Comparison of ENCODE assay signal across 22 mouse cellular contexts in the genomic region with DNA sequence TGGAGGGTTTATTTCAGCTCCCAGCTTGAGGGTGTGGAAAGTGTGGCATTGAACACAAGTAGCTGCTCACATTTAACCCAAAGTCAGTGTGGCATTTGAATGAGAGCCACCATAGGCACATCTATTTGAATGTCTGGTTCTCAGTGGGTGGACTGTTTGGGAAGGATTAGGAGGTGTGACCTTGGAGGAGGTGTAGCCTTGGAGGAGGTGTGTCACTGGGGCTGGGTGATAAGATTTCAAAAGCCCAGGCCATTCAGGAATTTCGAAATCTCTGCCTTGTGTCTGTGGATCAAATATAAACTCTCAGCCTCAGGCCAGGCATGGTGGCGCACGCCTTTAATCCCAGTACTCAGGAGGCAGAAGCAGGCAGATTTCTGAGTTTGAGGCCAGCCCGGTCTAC. TPM values are rescaled to one million over a fixed set of nuclear protein-coding genes. Genes with fewer than 3 reads are reported as not detected.
"Had no signal": no experiment of that assay in that cellular context is flagged by ENCODE, and none has a peak within 500 bp of the region (broad histone marks: within the 10 kb centered on the region; RNA-seq: fewer than 3 reads in every experiment).

No protein-coding gene starts in this region.

- H3K4me2 ChIP-seq: lung, embryonic 14.5 days; midbrain, embryonic 12.5 days; neural tube, embryonic 13.5 days; neural tube, embryonic 15.5 days had no signal

- H3K27me3 ChIP-seq: midbrain, embryonic 12.5 days; neural tube, embryonic 13.5 days; neural tube, embryonic 15.5 days had no signal

- DNase-seq: lung, adult 18-20 months; lung, embryonic 14.5 days; lung, postnatal 10 days; lung, postnatal 4 days; midbrain, embryonic 14.5 days; retina, postnatal 1 day; right cerebral cortex, adult 18-20 months; right cerebral cortex, postnatal 25 days; right cerebral cortex, postnatal 4 days; spleen, adult 18-20 months; thymus, adult 2 months; thymus, postnatal 25 days; thymus, postnatal 4 days had no signal

- H3K27ac ChIP-seq: midbrain, embryonic 10.5 days; midbrain, embryonic 12.5 days; neural tube, embryonic 13.5 days; neural tube, embryonic 15.5 days had no signal

- H3K4me3 ChIP-seq: midbrain, embryonic 10.5 days; midbrain, embryonic 12.5 days; myocyte; neural tube, embryonic 13.5 days; neural tube, embryonic 15.5 days had no signal

- H3K9ac ChIP-seq: lung, embryonic 14.5 days; midbrain, embryonic 12.5 days; neural tube, embryonic 13.5 days; neural tube, embryonic 15.5 days had no signal

- H3K4me1 ChIP-seq: midbrain, embryonic 10.5 days; midbrain, embryonic 12.5 days; neural tube, embryonic 13.5 days; neural tube, embryonic 15.5 days had no signal

- H3K36me3 ChIP-seq: midbrain, embryonic 10.5 days; midbrain, embryonic 12.5 days; neural tube, embryonic 13.5 days; neural tube, embryonic 15.5 days had no signal

- ATAC-seq: midbrain, embryonic 16.5 days had no signal

- H3K9me3 ChIP-seq: midbrain, embryonic 10.5 days; midbrain, embryonic 12.5 days; neural tube, embryonic 13.5 days; neural tube, embryonic 15.5 days had no signal

RNA-seq across cellular contexts. Expression of a gene that starts 11.8 kb away (rescaled TPM):
- polyA plus RNA-seq: lung, embryonic 14.5 days; lung, embryonic 16.5 days; midbrain, embryonic 10.5 days; midbrain, embryonic 12.5 days; midbrain, embryonic 14.5 days; midbrain, embryonic 16.5 days; myocyte; neural tube, embryonic 11.5 days; neural tube, embryonic 13.5 days; neural tube, embryonic 15.5 days; stomach, embryonic 14.5 days had no signal

RNA-seq across cellular contexts. Expression of a gene that starts 38.7 kb away (rescaled TPM):
- polyA plus RNA-seq: lung, embryonic 14.5 days; midbrain, embryonic 14.5 days; midbrain, embryonic 16.5 days had no signal
